19 mouse cellular contexts compared by ENCODE assay signal in genomic region chr6:54916163-54916562, GRCm38 (mm10). TPM values are rescaled to one million over a fixed set of nuclear protein-coding genes. Genes with fewer than 3 reads are reported as not detected.
A peak's percentile ranks its signal among the peaks of the same experiment; 100 is the strongest.
DNase-seq lines count a peak whose midpoint lies in the region; ATAC-seq and TF ChIP-seq lines count a peak whose summit lies in the region.
"Had no signal": no experiment of that assay in that cellular context is flagged by ENCODE, and none has a peak within 500 bp of the region (broad histone marks: within the 10 kb centered on the region; RNA-seq: fewer than 3 reads in every experiment).

No protein-coding gene starts in this region.

- no peak overlapping the region for H3K9ac ChIP-seq in lung, embryonic 14.5 days
- no peak overlapping the region for H3K9ac ChIP-seq in midbrain, postnatal 0 days (replicated peaks; ENCODE audit: low read length, poor library complexity, severe bottlenecking)
- H3K9ac ChIP-seq: limb, embryonic 13.5 days; liver, embryonic 15.5 days; midbrain, embryonic 12.5 days had no signal

- no peak for ATAC-seq in lung, embryonic 14.5 days (ENCODE audit: insufficient read depth)
- peak; percentile 33; the same call in 1 of the 2 replicates for ATAC-seq in megakaryocyte-erythroid progenitor cell, adult 5-6 weeks (replicated peaks; ENCODE audit: low FRiP score, low TSS enrichment, poor library complexity, severe bottlenecking)
- ATAC-seq in midbrain, postnatal 0 days (ENCODE audit: low FRiP score) = no peak
- ATAC-seq: hindbrain, embryonic 16.5 days had no signal

- H3K4me3 ChIP-seq in lung, embryonic 14.5 days (ENCODE audit: low read depth, low read length) = no peak overlapping the region
- no peak overlapping the region for H3K4me3 ChIP-seq in midbrain, postnatal 0 days (ENCODE audit: low read depth, low read length)
- H3K4me3 ChIP-seq: limb, embryonic 13.5 days; liver, embryonic 15.5 days; midbrain, embryonic 12.5 days had no signal

- DNase-seq in lung, embryonic 14.5 days = peak; percentile 6
- DNase-seq in lung, adult 18-20 months = no peak
- DNase-seq in T-cell, adult 2 months (ENCODE audit: low spot score) = peak; percentile 22
- DNase-seq in midbrain, postnatal 0 days (ENCODE audit: low spot score) = no peak
- DNase-seq in spleen, adult 18-20 months = no peak
- DNase-seq in B cell, adult 2 months = no peak
- DNase-seq: adrenal gland, postnatal 36 days; cerebellum, adult 8-10 months; gastrocnemius, postnatal 14 days; kidney, adult 9 months; kidney, postnatal 4 days; lung, postnatal 4 days; right cerebral cortex, adult 18-20 months had no signal

- no peaks in the 10 kb centered on the region for H3K4me1 ChIP-seq in lung, embryonic 14.5 days (ENCODE audit: insufficient read depth)
- H3K4me1 ChIP-seq in midbrain, postnatal 0 days (ENCODE audit: insufficient read depth, low read length) = no peaks in the 10 kb centered on the region
- H3K4me1 ChIP-seq: limb, embryonic 13.5 days; liver, embryonic 15.5 days; midbrain, embryonic 12.5 days had no signal

- H3K36me3 ChIP-seq in lung, embryonic 14.5 days (ENCODE audit: insufficient read depth) = no peaks in the 10 kb centered on the region
- H3K36me3 ChIP-seq in midbrain, postnatal 0 days (ENCODE audit: insufficient read depth, low read length) = no peaks in the 10 kb centered on the region
- H3K36me3 ChIP-seq: limb, embryonic 13.5 days; liver, embryonic 15.5 days; midbrain, embryonic 12.5 days had no signal

- 51% methylated on average over 4 of the region's 4 CpGs for WGBS in lung, embryonic 14.5 days
- 65% methylated on average over 4 of the region's 4 CpGs for WGBS in midbrain, postnatal 0 days

- no peak overlapping the region for H3K27ac ChIP-seq in lung, embryonic 14.5 days (ENCODE audit: low read depth)
- H3K27ac ChIP-seq in midbrain, postnatal 0 days (ENCODE audit: low read depth, low read length) = no peak overlapping the region
- H3K27ac ChIP-seq: limb, embryonic 13.5 days; liver, embryonic 15.5 days; midbrain, embryonic 12.5 days had no signal

- no peak for TF ChIP-seq CTCF in lung, embryonic 14.5 days (IDR thresholded peaks at IDR 0.05; ENCODE audit: low read depth)
- no peak for TF ChIP-seq CTCF in midbrain, postnatal 0 days (IDR thresholded peaks at IDR 0.05)

- H3K27me3 ChIP-seq in lung, embryonic 14.5 days (ENCODE audit: insufficient read depth, low read length) = no peaks in the 10 kb centered on the region
- H3K27me3 ChIP-seq in midbrain, postnatal 0 days (ENCODE audit: insufficient read depth, low read length) = no peaks in the 10 kb centered on the region
- H3K27me3 ChIP-seq: CH12.LX; limb, embryonic 13.5 days; liver, embryonic 15.5 days; midbrain, embryonic 12.5 days had no signal

- H3K9me3 ChIP-seq in lung, embryonic 14.5 days (ENCODE audit: low read depth, low read length) = no peaks in the 10 kb centered on the region
- no peaks in the 10 kb centered on the region for H3K9me3 ChIP-seq in midbrain, postnatal 0 days (ENCODE audit: low read length)
- H3K9me3 ChIP-seq: limb, embryonic 13.5 days; liver, embryonic 15.5 days; midbrain, embryonic 12.5 days had no signal

- H3K4me2 ChIP-seq in lung, embryonic 14.5 days = no peak overlapping the region
- no peak overlapping the region for H3K4me2 ChIP-seq in midbrain, postnatal 0 days (ENCODE audit: low read depth, low read length, poor library complexity, severe bottlenecking)
- H3K4me2 ChIP-seq: limb, embryonic 13.5 days; liver, embryonic 15.5 days; midbrain, embryonic 12.5 days had no signal

RNA-seq across cellular contexts. Expression of gene Nod1, which starts 56.2 kb away (rescaled TPM):
- 4.6 and 4.7 TPM in 2 replicates for polyA plus RNA-seq in lung, embryonic 14.5 days (2014; fragmentation: Nextera tagmentation; extraction: Ambion mirVana)
- 1.3 and 2.2 TPM in 2 replicates for total RNA-seq in megakaryocyte-erythroid progenitor cell, adult 5-6 weeks (2014; fragmentation: Nextera tagmentation)
- 0.50 and 0.80 TPM in 2 replicates for total RNA-seq in megakaryocyte-erythroid progenitor cell, adult 5-6 weeks (2017)
- 3.3 and 8.3 TPM in 2 replicates for total RNA-seq in midbrain, postnatal 0 days (2014; rRNA removed)
- 1.5 and 1.7 TPM in 2 replicates for polyA plus RNA-seq in midbrain, postnatal 0 days (2015; fragmentation: Nextera tagmentation; extraction: Ambion mirVana)

Comparison
In these comparisons a context has a peak if more than half of its experiments do, and no peak if none do; other contexts are left out.
1. DNase-seq: peak in lung, embryonic 14.5 days (single experiment) and T-cell, adult 2 months (single experiment); none in lung, adult 18-20 months (0 of 2), midbrain, postnatal 0 days (single experiment), spleen, adult 18-20 months (0 of 2) and B cell, adult 2 months (0 of 2).